In genomic region chr4:88749926-88750325, GRCm38 (mm10) we compare ENCODE assay signal across 46 mouse cellular contexts. TPM values are rescaled to one million over a fixed set of nuclear protein-coding genes. Genes with fewer than 3 reads are reported as not detected.
"Had no signal": no experiment of that assay in that cellular context is flagged by ENCODE, and none has a peak within 500 bp of the region (broad histone marks: within the 10 kb centered on the region; RNA-seq: fewer than 3 reads in every experiment).

No protein-coding gene starts in this region.

- H3K4me2 ChIP-seq: limb, embryonic 12.5 days; limb, embryonic 13.5 days; limb, embryonic 15.5 days; liver, embryonic 11.5 days; liver, embryonic 12.5 days; liver, embryonic 13.5 days; liver, embryonic 15.5 days; lung, embryonic 14.5 days; lung, embryonic 15.5 days; midbrain, embryonic 12.5 days; midbrain, embryonic 13.5 days; midbrain, embryonic 15.5 days; neural tube, embryonic 12.5 days; neural tube, embryonic 13.5 days had no signal

- H3K4me1 ChIP-seq: limb, embryonic 15.5 days; liver, embryonic 12.5 days; liver, embryonic 13.5 days; liver, embryonic 15.5 days; megakaryocyte, embryonic 14.5 days; midbrain, embryonic 13.5 days; midbrain, embryonic 15.5 days; neural tube, embryonic 12.5 days had no signal

- DNase-seq: left cerebral cortex, postnatal 4 days; liver; liver, embryonic 13.5 days; liver, postnatal 0 days; lung, adult 18-20 months; lung, adult 2 months; lung, embryonic 14.5 days; lung, postnatal 10 days; lung, postnatal 14 days; lung, postnatal 36 days; lung, postnatal 4 days had no signal

- H3K27ac ChIP-seq: limb, embryonic 10.5 days; limb, embryonic 12.5 days; limb, embryonic 13.5 days; limb, embryonic 15.5 days; liver, embryonic 12.5 days; liver, embryonic 13.5 days; liver, embryonic 14.5 days; liver, embryonic 15.5 days; lung, embryonic 15.5 days; macrophage; midbrain, embryonic 10.5 days; midbrain, embryonic 12.5 days; midbrain, embryonic 13.5 days; midbrain, embryonic 15.5 days; neural tube, embryonic 12.5 days; neural tube, embryonic 13.5 days had no signal

- H3K9me3 ChIP-seq: limb, embryonic 10.5 days; limb, embryonic 12.5 days; limb, embryonic 13.5 days; limb, embryonic 15.5 days; liver, embryonic 12.5 days; liver, embryonic 13.5 days; liver, embryonic 15.5 days; lung, embryonic 15.5 days; megakaryocyte, embryonic 14.5 days; midbrain, embryonic 10.5 days; midbrain, embryonic 12.5 days; midbrain, embryonic 13.5 days; midbrain, embryonic 15.5 days; neural tube, embryonic 12.5 days; neural tube, embryonic 13.5 days had no signal

- H3K4me3 ChIP-seq: limb, embryonic 10.5 days; limb, embryonic 12.5 days; limb, embryonic 13.5 days; limb, embryonic 15.5 days; liver, embryonic 12.5 days; liver, embryonic 13.5 days; liver, embryonic 15.5 days; lung, embryonic 15.5 days; megakaryocyte, embryonic 14.5 days; midbrain, embryonic 10.5 days; midbrain, embryonic 12.5 days; midbrain, embryonic 13.5 days; midbrain, embryonic 15.5 days; myocyte; neural tube, embryonic 12.5 days; neural tube, embryonic 13.5 days had no signal

- H3K36me3 ChIP-seq: limb, embryonic 10.5 days; limb, embryonic 12.5 days; limb, embryonic 13.5 days; limb, embryonic 15.5 days; liver, embryonic 12.5 days; liver, embryonic 13.5 days; liver, embryonic 15.5 days; lung, embryonic 15.5 days; midbrain, embryonic 10.5 days; midbrain, embryonic 12.5 days; midbrain, embryonic 13.5 days; midbrain, embryonic 15.5 days; neural tube, embryonic 12.5 days; neural tube, embryonic 13.5 days had no signal

- ATAC-seq: liver, embryonic 12.5 days; liver, postnatal 0 days; lung, postnatal 0 days; midbrain, embryonic 13.5 days; midbrain, embryonic 15.5 days; midbrain, embryonic 16.5 days had no signal

- H3K9ac ChIP-seq: limb, embryonic 12.5 days; limb, embryonic 13.5 days; limb, embryonic 15.5 days; liver, embryonic 12.5 days; liver, embryonic 13.5 days; liver, embryonic 14.5 days; liver, embryonic 15.5 days; liver, postnatal 0 days; lung, embryonic 14.5 days; lung, embryonic 15.5 days; midbrain, embryonic 12.5 days; midbrain, embryonic 13.5 days; midbrain, embryonic 15.5 days; neural tube, embryonic 12.5 days; neural tube, embryonic 13.5 days had no signal

- H3K27me3 ChIP-seq: limb, embryonic 13.5 days; limb, embryonic 15.5 days; liver, embryonic 12.5 days; liver, embryonic 15.5 days; lung, embryonic 15.5 days; midbrain, embryonic 12.5 days; midbrain, embryonic 13.5 days; midbrain, embryonic 15.5 days; neural tube, embryonic 12.5 days; neural tube, embryonic 13.5 days had no signal

RNA-seq across cellular contexts. Expression of gene Gm13271, which starts 4.7 kb away (rescaled TPM):
- total RNA-seq: left cerebral cortex, postnatal 10 days; left cerebral cortex, postnatal 14 days; left cerebral cortex, postnatal 25 days; left cerebral cortex, postnatal 36 days; left cerebral cortex, postnatal 4 days; liver, adult 2 months; megakaryocyte progenitor cell, adult 5-6 weeks; megakaryocyte, adult 5-6 weeks; megakaryocyte-erythroid progenitor cell, adult 5-6 weeks; midbrain, postnatal 0 days; monocyte, adult 5-6 weeks had no signal
- polyA plus RNA-seq: limb, embryonic 11.5 days; limb, embryonic 12.5 days; limb, embryonic 13.5 days; limb, embryonic 14.5 days; limb, embryonic 15.5 days; liver, adult 2 months; liver, embryonic 11.5 days; liver, embryonic 12.5 days; liver, embryonic 13.5 days; liver, embryonic 14.5 days; liver, embryonic 15.5 days; liver, embryonic 16.5 days; liver, postnatal 0 days; lung, adult 2 months; lung, embryonic 14.5 days; lung, embryonic 15.5 days; lung, embryonic 16.5 days; lung, postnatal 0 days; macrophage; midbrain, embryonic 10.5 days; midbrain, embryonic 12.5 days; midbrain, embryonic 13.5 days; midbrain, embryonic 15.5 days; midbrain, embryonic 16.5 days; midbrain, postnatal 0 days; myocyte; neural tube, embryonic 11.5 days; neural tube, embryonic 12.5 days; neural tube, embryonic 13.5 days had no signal

RNA-seq across cellular contexts. Expression of gene Gm13283, which starts 10.0 kb away (rescaled TPM):
- total RNA-seq: left cerebral cortex, postnatal 10 days; left cerebral cortex, postnatal 14 days; left cerebral cortex, postnatal 25 days; left cerebral cortex, postnatal 36 days; left cerebral cortex, postnatal 4 days; liver, adult 2 months; megakaryocyte-erythroid progenitor cell, adult 5-6 weeks; midbrain, postnatal 0 days; monocyte, adult 5-6 weeks had no signal
- polyA plus RNA-seq: liver, adult 2 months; liver, embryonic 11.5 days; liver, embryonic 12.5 days; liver, embryonic 13.5 days; liver, embryonic 15.5 days; liver, embryonic 16.5 days; liver, postnatal 0 days; lung, adult 2 months; macrophage; midbrain, embryonic 13.5 days; midbrain, embryonic 15.5 days; midbrain, embryonic 16.5 days; midbrain, postnatal 0 days; myocyte; neural tube, embryonic 11.5 days; neural tube, embryonic 13.5 days had no signal

RNA-seq across cellular contexts. Expression of gene Gm13290, which starts 23.7 kb away (rescaled TPM):
- total RNA-seq: left cerebral cortex, postnatal 10 days; left cerebral cortex, postnatal 14 days; left cerebral cortex, postnatal 25 days; left cerebral cortex, postnatal 36 days; left cerebral cortex, postnatal 4 days; liver, adult 2 months; megakaryocyte progenitor cell, adult 5-6 weeks; megakaryocyte, adult 5-6 weeks; megakaryocyte-erythroid progenitor cell, adult 5-6 weeks; midbrain, postnatal 0 days; monocyte, adult 5-6 weeks had no signal
- polyA plus RNA-seq: limb, embryonic 11.5 days; liver, adult 2 months; liver, embryonic 11.5 days; liver, embryonic 12.5 days; liver, embryonic 13.5 days; liver, embryonic 14.5 days; liver, embryonic 15.5 days; liver, embryonic 16.5 days; liver, postnatal 0 days; lung, adult 2 months; lung, embryonic 14.5 days; lung, postnatal 0 days; macrophage; midbrain, embryonic 10.5 days; midbrain, embryonic 12.5 days; midbrain, embryonic 13.5 days; midbrain, embryonic 15.5 days; midbrain, embryonic 16.5 days; midbrain, postnatal 0 days; neural tube, embryonic 13.5 days had no signal

RNA-seq across cellular contexts. Expression of gene Gm13289, which starts 26.8 kb away (rescaled TPM):
- total RNA-seq: left cerebral cortex, postnatal 10 days; left cerebral cortex, postnatal 14 days; left cerebral cortex, postnatal 25 days; left cerebral cortex, postnatal 36 days; left cerebral cortex, postnatal 4 days; liver, adult 2 months; megakaryocyte progenitor cell, adult 5-6 weeks; megakaryocyte, adult 5-6 weeks; megakaryocyte-erythroid progenitor cell, adult 5-6 weeks; midbrain, postnatal 0 days; monocyte, adult 5-6 weeks had no signal
- polyA plus RNA-seq: limb, embryonic 10.5 days; limb, embryonic 11.5 days; limb, embryonic 12.5 days; limb, embryonic 13.5 days; limb, embryonic 14.5 days; limb, embryonic 15.5 days; liver, adult 2 months; liver, embryonic 11.5 days; liver, embryonic 12.5 days; liver, embryonic 13.5 days; liver, embryonic 14.5 days; liver, embryonic 15.5 days; liver, embryonic 16.5 days; liver, postnatal 0 days; lung, adult 2 months; lung, embryonic 14.5 days; lung, embryonic 15.5 days; lung, embryonic 16.5 days; lung, postnatal 0 days; macrophage; midbrain, embryonic 10.5 days; midbrain, embryonic 12.5 days; midbrain, embryonic 13.5 days; midbrain, embryonic 15.5 days; midbrain, embryonic 16.5 days; midbrain, postnatal 0 days; myocyte; neural tube, embryonic 11.5 days; neural tube, embryonic 12.5 days; neural tube, embryonic 13.5 days had no signal
